Comparison of ENCODE assay signal across 12 mouse cellular contexts in the genomic region with DNA sequence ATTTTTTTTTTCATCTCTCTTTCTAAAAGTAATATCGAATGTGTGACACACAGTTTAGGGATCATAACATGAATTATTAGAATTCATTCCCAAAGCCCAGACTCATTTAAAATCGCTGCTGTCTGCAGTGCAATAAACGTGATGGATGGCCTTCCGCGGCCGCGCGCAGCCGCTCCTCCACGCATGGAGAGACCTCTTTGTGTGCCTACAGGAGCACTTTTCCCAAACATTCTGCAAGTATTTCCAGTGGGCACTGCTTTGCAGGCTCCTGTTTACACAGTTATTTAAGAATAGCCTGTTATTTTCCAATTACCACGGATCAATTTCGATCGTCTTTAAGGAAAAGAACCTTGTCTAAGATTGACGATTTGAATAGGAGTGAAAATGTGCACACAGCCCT.
A peak's percentile ranks its signal among the peaks of the same experiment; 100 is the strongest.
DNase-seq lines count a peak whose midpoint lies in the region; ATAC-seq and TF ChIP-seq lines count a peak whose summit lies in the region.
"Had no signal": no experiment of that assay in that cellular context is flagged by ENCODE, and none has a peak within 500 bp of the region (broad histone marks: within the 10 kb centered on the region; RNA-seq: fewer than 3 reads in every experiment).

No protein-coding gene starts in this region.

- no peak overlapping the region for H3K9ac ChIP-seq in intestine, postnatal 0 days (ENCODE audit: low read depth, low read length)
- no peak overlapping the region for H3K9ac ChIP-seq in midbrain, postnatal 0 days (replicated peaks; ENCODE audit: low read length, poor library complexity, severe bottlenecking)
- H3K9ac ChIP-seq: forebrain, postnatal 0 days; heart, embryonic 13.5 days; liver, embryonic 15.5 days had no signal

- H3K4me2 ChIP-seq in intestine, postnatal 0 days (replicated peaks; ENCODE audit: low read depth), result peak overlapping the region; percentile 43; the same call in 1 of the 2 replicates
- no peak overlapping the region for H3K4me2 ChIP-seq in midbrain, postnatal 0 days (ENCODE audit: low read depth, low read length, poor library complexity, severe bottlenecking)
- H3K4me2 ChIP-seq: heart, embryonic 13.5 days; liver, embryonic 15.5 days had no signal

- H3K27me3 ChIP-seq in intestine, postnatal 0 days (replicated peaks; ENCODE audit: control insufficient read depth, insufficient read depth, low read length), result no peaks in the 10 kb centered on the region
- no peaks in the 10 kb centered on the region for H3K27me3 ChIP-seq in midbrain, postnatal 0 days (ENCODE audit: insufficient read depth, low read length)
- H3K27me3 ChIP-seq: heart, embryonic 13.5 days; liver, embryonic 15.5 days had no signal

- H3K9me3 ChIP-seq in intestine, postnatal 0 days (ENCODE audit: control insufficient read depth), result no peaks in the 10 kb centered on the region
- no peaks in the 10 kb centered on the region for H3K9me3 ChIP-seq in midbrain, postnatal 0 days (ENCODE audit: low read length)
- H3K9me3 ChIP-seq: heart, embryonic 13.5 days; liver, embryonic 15.5 days had no signal

- no peaks in the 10 kb centered on the region for H3K4me1 ChIP-seq in intestine, postnatal 0 days (replicated peaks; ENCODE audit: control insufficient read depth, insufficient read depth, low read length)
- H3K4me1 ChIP-seq in midbrain, postnatal 0 days (ENCODE audit: insufficient read depth, low read length), result peaks cover 9% of the 10 kb centered on the region
- H3K4me1 ChIP-seq: liver, embryonic 15.5 days had no signal

- TF ChIP-seq CTCF in intestine, postnatal 0 days (IDR thresholded peaks at IDR 0.05; ENCODE audit: low read depth), result no peak
- TF ChIP-seq CTCF in midbrain, postnatal 0 days (IDR thresholded peaks at IDR 0.05), result no peak

- H3K27ac ChIP-seq in intestine, postnatal 0 days (ENCODE audit: low read depth, low read length), result no peak overlapping the region
- H3K27ac ChIP-seq in midbrain, postnatal 0 days (ENCODE audit: low read depth, low read length), result no peak overlapping the region
- H3K27ac ChIP-seq: heart, embryonic 13.5 days; liver, embryonic 15.5 days had no signal

- DNase-seq in adrenal gland, postnatal 36 days, result peak; percentile 28 to 45
- peak; percentile 56 for DNase-seq in embryo, embryonic 11.5 days (ENCODE audit: low read depth, low spot score)
- peak; percentile 33 for DNase-seq in midbrain, postnatal 0 days (ENCODE audit: low spot score)
- no peak for DNase-seq in c-Kit-positive CD71-positive TER-119-positive erythroid progenitor cells, embryonic 14.5 days (ENCODE audit: low spot score)
- DNase-seq in right cerebral cortex, postnatal 36 days (ENCODE audit: low spot score in 2 of 2), result no peak
- DNase-seq: forebrain, postnatal 0 days; spleen, adult 18-20 months had no signal

- H3K4me3 ChIP-seq in intestine, postnatal 0 days (ENCODE audit: low read depth, low read length), result peak overlapping the region; percentile 9; the same call in 1 of the 2 replicates
- H3K4me3 ChIP-seq in midbrain, postnatal 0 days (ENCODE audit: low read depth, low read length), result no peak overlapping the region
- H3K4me3 ChIP-seq: heart, embryonic 13.5 days; liver, embryonic 15.5 days; myocyte had no signal

- ATAC-seq in intestine, postnatal 0 days, result no peak
- ATAC-seq in midbrain, postnatal 0 days (ENCODE audit: low FRiP score), result no peak
- ATAC-seq in megakaryocyte-erythroid progenitor cell, adult 5-6 weeks (replicated peaks; ENCODE audit: low FRiP score, low TSS enrichment, poor library complexity, severe bottlenecking), result no peak
- ATAC-seq: forebrain, postnatal 0 days had no signal

- no peaks in the 10 kb centered on the region for H3K36me3 ChIP-seq in intestine, postnatal 0 days (ENCODE audit: control insufficient read depth, insufficient read depth)
- H3K36me3 ChIP-seq in midbrain, postnatal 0 days (ENCODE audit: insufficient read depth, low read length), result no peaks in the 10 kb centered on the region
- H3K36me3 ChIP-seq: heart, embryonic 13.5 days; liver, embryonic 15.5 days had no signal

- 37% methylated on average over 14 of the region's 14 CpGs for whole genome bisulfite sequencing in intestine, postnatal 0 days
- 46% methylated on average over 14 of the region's 14 CpGs for WGBS in midbrain, postnatal 0 days

Comparison
In these comparisons a context has a peak if more than half of its experiments do, and no peak if none do; other contexts are left out.
1. DNase-seq: peak in adrenal gland, postnatal 36 days (2 of 2), embryo, embryonic 11.5 days (single experiment) and midbrain, postnatal 0 days (single experiment); none in c-Kit-positive CD71-positive TER-119-positive erythroid progenitor cells, embryonic 14.5 days (single experiment) and right cerebral cortex, postnatal 36 days (0 of 2).